Mouse (Mus musculus): ENCODE measurements around the gene Trnau1ap. TPM values are rescaled to one million over a fixed set of nuclear protein-coding genes. Genes with fewer than 3 reads are reported as not detected.
A peak's percentile ranks its signal among the peaks of the same experiment; 100 is the strongest.

The Trnau1ap gene
- total and polyA plus RNA-seq, 3 experiments: 60.7 to 80.5 (median 71.5) TPM

GRCm38 (mm10) chr4:132331960-132332359 is 2.6 kb upstream of the Trnau1ap start:
- dilution Hi-C loops (cut with MboI; ENCODE audit: extremely low pct_ligation_motif_present, extremely low pct_unique_long_range_greater_than_20kb, low sequenced_read_pairs) (no loop called here), in situ Hi-C loops (cut with MboI; ENCODE audit: low pct_ligation_motif_present, low pct_unique_long_range_greater_than_20kb, low sequenced_read_pairs) (no loop called here)
- no peak for TF ChIP-seq PAX5 (IDR thresholded peaks at IDR 0.05; ENCODE audit: low read length)
- no peak for TF ChIP-seq ZC3H11A (IDR thresholded peaks at IDR 0.05; ENCODE audit: low read depth, low read length)
- TF ChIP-seq E2F4 (IDR thresholded peaks at IDR 0.05; ENCODE audit: insufficient replicate concordance, low read depth, low read length): no peak
- Histone ChIP-seq H3K4me1 (ENCODE audit: control insufficient read depth in 1 of 2, insufficient read depth in 2 of 2) (peaks cover 0 to 7% of the 10 kb centered on the region in 2 experiments; a peak in 2 of 4 replicates), H3K27ac (ENCODE audit: insufficient read depth, low read depth) (no peak overlapping the region), H3K4me2 (ENCODE audit: insufficient read depth, low read depth, poor library complexity, severe bottlenecking) (no peak overlapping the region), H3K79me2 (replicated peaks; ENCODE audit: control insufficient read depth, extremely low read depth, insufficient read depth, poor library complexity, severe bottlenecking) (peaks cover 11% of the 10 kb centered on the region), H3K9ac (ENCODE audit: insufficient read depth, low read depth) (no peak overlapping the region), H3K4me3 (replicated peaks in 1 of 3; ENCODE audit: low read depth in 2 of 3, low read length in 2 of 3, poor library complexity in 1 of 3) (no peak overlapping the region), H3K36me3 (replicated peaks in 1 of 2; ENCODE audit: control insufficient read depth in 1 of 2, insufficient read depth in 1 of 2, low read length in 1 of 2) (peaks cover 46 to 58% of the 10 kb centered on the region in 2 experiments), H3K27me3 (replicated peaks) (no peaks in the 10 kb centered on the region), H3K9me3 (replicated peaks; ENCODE audit: low read length) (no peaks in the 10 kb centered on the region)
- no peak for DNase-seq (ENCODE audit: extremely low read depth)

- in situ Hi-C loops (cut with MboI; ENCODE audit: low pct_ligation_motif_present, low pct_unique_long_range_greater_than_20kb, low sequenced_read_pairs) (no loop called here), dilution Hi-C loops (cut with MboI; ENCODE audit: extremely low pct_ligation_motif_present, extremely low pct_unique_long_range_greater_than_20kb, low sequenced_read_pairs) (no loop called here)
- H3K4me3 ChIP-seq (replicated peaks in 1 of 3; ENCODE audit: low read depth in 2 of 3, low read length in 2 of 3, poor library complexity in 1 of 3): peak overlapping the region; percentile 62 to 82 (median 78)
- no peak overlapping the region for H3K27ac ChIP-seq (ENCODE audit: insufficient read depth, low read depth)
- H3K79me2 ChIP-seq (replicated peaks; ENCODE audit: control insufficient read depth, extremely low read depth, insufficient read depth, poor library complexity, severe bottlenecking): peaks cover 7% of the 10 kb centered on the region
- no peaks in the 10 kb centered on the region for H3K9me3 ChIP-seq (replicated peaks; ENCODE audit: low read length)
- no peak for DNase-seq (ENCODE audit: extremely low read depth)
- peaks cover 38 to 60% of the 10 kb centered on the region in 2 experiments for H3K36me3 ChIP-seq (replicated peaks in 1 of 2; ENCODE audit: control insufficient read depth in 1 of 2, insufficient read depth in 1 of 2, low read length in 1 of 2)
- H3K27me3 ChIP-seq (replicated peaks): no peaks in the 10 kb centered on the region
- H3K4me2 ChIP-seq (ENCODE audit: insufficient read depth, low read depth, poor library complexity, severe bottlenecking): peak overlapping the region; percentile 72
- H3K9ac ChIP-seq (ENCODE audit: insufficient read depth, low read depth): peak overlapping the region; percentile 71
- peak; percentile 36; the same call in 1 of the 2 replicates for TF ChIP-seq ZNF384 (IDR thresholded peaks at IDR 0.05; ENCODE audit: low read depth, low read length)
- no peak for TF ChIP-seq NELFE (IDR thresholded peaks at IDR 0.05; ENCODE audit: low read depth, low read length)
- H3K4me1 ChIP-seq (ENCODE audit: control insufficient read depth in 1 of 2, insufficient read depth in 2 of 2): peaks cover 0 to 7% of the 10 kb centered on the region in 2 experiments; a peak in 2 of 4 replicates
These were observed 557 bp upstream of the Trnau1ap start for GRCm38 (mm10) chr4:132329835-132330354.

GRCm38 (mm10) chr4:132328391-132328982 is 851 bp downstream of the Trnau1ap start:
- peak overlapping the region; percentile 62 to 82 (median 78) for H3K4me3 ChIP-seq (replicated peaks in 1 of 3; ENCODE audit: low read depth in 2 of 3, low read length in 2 of 3, poor library complexity in 1 of 3)
- in situ Hi-C loops (cut with MboI; ENCODE audit: low pct_ligation_motif_present, low pct_unique_long_range_greater_than_20kb, low sequenced_read_pairs) (no loop called here), dilution Hi-C loops (cut with MboI; ENCODE audit: extremely low pct_ligation_motif_present, extremely low pct_unique_long_range_greater_than_20kb, low sequenced_read_pairs) (no loop called here)
- H3K79me2 ChIP-seq (replicated peaks; ENCODE audit: control insufficient read depth, extremely low read depth, insufficient read depth, poor library complexity, severe bottlenecking): peaks cover 7% of the 10 kb centered on the region
- no peaks in the 10 kb centered on the region for H3K27me3 ChIP-seq (replicated peaks)
- no peaks in the 10 kb centered on the region for H3K9me3 ChIP-seq (replicated peaks; ENCODE audit: low read length)
- no peak overlapping the region for H3K27ac ChIP-seq (ENCODE audit: insufficient read depth, low read depth)
- H3K4me1 ChIP-seq (ENCODE audit: control insufficient read depth in 1 of 2, insufficient read depth in 2 of 2): peaks cover 0 to 7% of the 10 kb centered on the region in 2 experiments; a peak in 2 of 4 replicates
- peak overlapping the region; percentile 98 for H3K4me2 ChIP-seq (ENCODE audit: insufficient read depth, low read depth, poor library complexity, severe bottlenecking)
- no peak for DNase-seq (ENCODE audit: extremely low read depth)
- peaks cover 37 to 60% of the 10 kb centered on the region in 2 experiments for H3K36me3 ChIP-seq (replicated peaks in 1 of 2; ENCODE audit: control insufficient read depth in 1 of 2, insufficient read depth in 1 of 2, low read length in 1 of 2)
- H3K9ac ChIP-seq (ENCODE audit: insufficient read depth, low read depth): peak overlapping the region; percentile 71
- TF ChIP-seq ZC3H11A (IDR thresholded peaks at IDR 0.05; ENCODE audit: low read depth, low read length): no peak
- TF ChIP-seq MAX (IDR thresholded peaks at IDR 0.05; ENCODE audit: low read length): peak; percentile 53; the same call in 1 of the 2 replicates
- TF ChIP-seq HCFC1 (IDR thresholded peaks at IDR 0.05; ENCODE audit: low read depth, low read length): peak; percentile 46
